Mouse (Mus musculus) c-Kit-negative CD71-positive TER-119-positive erythroid progenitor cells, embryonic 14.5 days (primary cell): ENCODE measurements around the gene Pi4kb.

Experiments used
- DNase-seq: peaks from one replicate; pipeline ENCODE4 v3.0.0-alpha.2; 2013; ENCODE audit warnings: low read depth, low spot score

Gene Pi4kb

GRCm38 (mm10) chr3:95054481-95055260 is 80.1 kb downstream of the Pi4kb start:
- no peak for DNase-seq

GRCm38 (mm10) chr3:95056275-95056674 is 81.7 kb downstream of the Pi4kb start:
- DNase-seq, result no peak
